Mouse (Mus musculus): ENCODE data around the gene Rapgef3.

- TF ChIP-seq CTCF (IDR thresholded peaks at IDR 0.05; ENCODE audit: low read depth, low read length) (no peak), POLR2A (IDR thresholded peaks at IDR 0.05; ENCODE audit: insufficient read depth, low read length) (no peak)
Observed at GRCm38 (mm10) chr15:97715734-97716133, 52.0 kb downstream of the Rapgef3 start.
